Mouse (Mus musculus) heart, adult 2 months (tissue): ENCODE measurements around the gene Susd4.

Source experiments
- CTCF ChIP-seq: fragments of 200-600 bp; IDR thresholded peaks from 2 replicates; pipeline ENCODE4 v1.8.1; 2022; ENCODE audit warnings: antibody characterized with exemption, mild to moderate bottlenecking, moderate library complexity
- POLR2A ChIP-seq: fragments of 200-500 bp; IDR thresholded peaks from 2 replicates; pipeline ENCODE4 v1.6.1; 2011; ENCODE audit warnings: mild to moderate bottlenecking, low read depth, low read length, control low read depth; ENCODE audit not compliant: insufficient read depth

- no peak for TF ChIP-seq CTCF
- no peak for TF ChIP-seq POLR2A
Observed at GRCm38 (mm10) chr1:182935469-182935868, 171.8 kb downstream of the Susd4 start.
